Mouse (Mus musculus): ENCODE data around the gene Snip1. TPM values are rescaled to one million over a fixed set of nuclear protein-coding genes. Genes with fewer than 3 reads are reported as not detected.

Snip1 gene
- polyA plus RNA-seq, 1 experiment from 2014 or later = 29.2 TPM

GRCm38 (mm10) chr4:125065517-125066307 lies 760 bp upstream of the Snip1 start, which contains the start of gene Dnali1:
Dnali1 (minus strand) TSS chr4:125065703.
- no peaks in the 10 kb centered on the region for H3K9me3 ChIP-seq
- peaks cover 26% of the 10 kb centered on the region for H3K4me1 ChIP-seq (replicated peaks)
- 4% methylated on average over 26 of the region's 26 CpGs for WGBS
- H3K4me3 ChIP-seq = peak within 1 kb of the TSS; percentile 93
- H3K27ac ChIP-seq = peak within 1 kb of the TSS; percentile 88
- peak; percentile 73 for DNase-seq (ENCODE audit: low spot score)
- H3K27me3 ChIP-seq (ENCODE audit: insufficient read depth, poor library complexity, severe bottlenecking) = peaks cover 6% of the 10 kb centered on the region
- H3K36me3 ChIP-seq = peaks cover 29% of the 10 kb centered on the region

GRCm38 (mm10) chr4:125077700-125078099 lies 11.2 kb downstream of the Snip1 start:
- no peaks in the 10 kb centered on the region for H3K9me3 ChIP-seq
- H3K4me3 ChIP-seq = no peak overlapping the region
- peaks cover 80% of the 10 kb centered on the region for H3K36me3 ChIP-seq
- DNase-seq (ENCODE audit: low spot score) = no peak
- H3K27me3 ChIP-seq (ENCODE audit: insufficient read depth, poor library complexity, severe bottlenecking) = no peaks in the 10 kb centered on the region
- no peaks in the 10 kb centered on the region for H3K4me1 ChIP-seq (replicated peaks)
- H3K27ac ChIP-seq = no peak overlapping the region
- WGBS = 88% methylated on average over 2 of the region's 2 CpGs

- H3K4me3 ChIP-seq = no peak overlapping the region
- H3K4me1 ChIP-seq (replicated peaks) = peaks cover 5% of the 10 kb centered on the region; the same call in 1 of the 2 replicates
- H3K27ac ChIP-seq = no peak overlapping the region
- H3K36me3 ChIP-seq = peaks cover 70% of the 10 kb centered on the region
- no peaks in the 10 kb centered on the region for H3K27me3 ChIP-seq (ENCODE audit: insufficient read depth, poor library complexity, severe bottlenecking)
- no peaks in the 10 kb centered on the region for H3K9me3 ChIP-seq
- 93% methylated on average over 2 of the region's 2 CpGs for WGBS
- DNase-seq (ENCODE audit: low spot score) = no peak
Measured at GRCm38 (mm10) chr4:125078698-125079097, 12.2 kb downstream of the Snip1 start.

GRCm38 (mm10) chr4:125084403-125085345 lies 18.2 kb downstream of the Snip1 start, which contains the start of gene Meaf6:
Meaf6 (plus strand) TSS chr4:125085134.
- H3K9me3 ChIP-seq = no peaks in the 10 kb centered on the region
- WGBS = 2% methylated on average over 55 of the region's 63 CpGs
- H3K36me3 ChIP-seq = peaks cover 47% of the 10 kb centered on the region
- H3K27ac ChIP-seq = peak within 1 kb of the TSS; percentile 96
- H3K4me3 ChIP-seq = peak within 1 kb of the TSS; percentile 67
- H3K4me1 ChIP-seq (replicated peaks) = peaks cover 25% of the 10 kb centered on the region
- no peaks in the 10 kb centered on the region for H3K27me3 ChIP-seq (ENCODE audit: insufficient read depth, poor library complexity, severe bottlenecking)
- DNase-seq (ENCODE audit: low spot score) = peak; percentile 92

- peaks cover 54% of the 10 kb centered on the region for H3K36me3 ChIP-seq
- no peak for DNase-seq (ENCODE audit: low spot score)
- peak overlapping the region; percentile 96 for H3K27ac ChIP-seq
- H3K4me1 ChIP-seq (replicated peaks) = peaks cover 25% of the 10 kb centered on the region
- H3K4me3 ChIP-seq = peak overlapping the region; percentile 67
- WGBS = under 1% methylated on average over 45 of the region's 45 CpGs
- H3K9me3 ChIP-seq = no peaks in the 10 kb centered on the region
- H3K27me3 ChIP-seq (ENCODE audit: insufficient read depth, poor library complexity, severe bottlenecking) = no peaks in the 10 kb centered on the region
Measured at GRCm38 (mm10) chr4:125085346-125085841, 18.9 kb downstream of the Snip1 start.

DNA sequence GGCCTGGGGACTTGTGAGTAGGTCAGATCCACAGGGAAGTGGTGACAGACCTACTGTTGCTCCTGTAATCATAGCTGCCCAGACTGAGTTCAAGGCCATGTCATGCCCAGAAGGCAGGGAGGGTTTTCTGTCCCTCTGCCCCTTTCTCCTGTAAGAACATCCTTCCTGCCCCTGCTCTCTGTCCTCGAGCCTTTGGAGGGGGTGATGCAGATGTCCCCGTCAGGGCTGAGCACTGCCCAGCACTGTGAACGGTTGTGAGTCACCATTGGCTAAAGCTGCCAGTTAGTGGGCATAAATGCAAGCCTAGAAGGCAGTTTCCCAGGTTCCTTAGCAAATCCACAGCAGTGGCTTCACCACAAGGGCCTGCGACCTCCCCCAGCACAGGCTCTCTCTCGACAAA lies 26.6 kb downstream of the Snip1 start:
- WGBS = 89% methylated on average over 5 of the region's 5 CpGs
- Histone ChIP-seq H3K36me3 (peaks cover 79% of the 10 kb centered on the region), H3K4me3 (no peak overlapping the region), H3K9me3 (no peaks in the 10 kb centered on the region), H3K27me3 (ENCODE audit: insufficient read depth, poor library complexity, severe bottlenecking) (no peaks in the 10 kb centered on the region), H3K4me1 (replicated peaks) (no peaks in the 10 kb centered on the region), H3K27ac (no peak overlapping the region)
- no peak for DNase-seq (ENCODE audit: low spot score)

GRCm38 (mm10) chr4:125096066-125096465 lies 29.6 kb downstream of the Snip1 start:
- 98% methylated on average over 5 of the region's 5 CpGs for WGBS
- no peaks in the 10 kb centered on the region for H3K4me1 ChIP-seq (replicated peaks)
- peaks cover 53% of the 10 kb centered on the region for H3K36me3 ChIP-seq
- no peaks in the 10 kb centered on the region for H3K27me3 ChIP-seq (ENCODE audit: insufficient read depth, poor library complexity, severe bottlenecking)
- DNase-seq (ENCODE audit: low spot score) = no peak
- H3K27ac ChIP-seq = no peak overlapping the region
- no peak overlapping the region for H3K4me3 ChIP-seq
- no peaks in the 10 kb centered on the region for H3K9me3 ChIP-seq

DNA sequence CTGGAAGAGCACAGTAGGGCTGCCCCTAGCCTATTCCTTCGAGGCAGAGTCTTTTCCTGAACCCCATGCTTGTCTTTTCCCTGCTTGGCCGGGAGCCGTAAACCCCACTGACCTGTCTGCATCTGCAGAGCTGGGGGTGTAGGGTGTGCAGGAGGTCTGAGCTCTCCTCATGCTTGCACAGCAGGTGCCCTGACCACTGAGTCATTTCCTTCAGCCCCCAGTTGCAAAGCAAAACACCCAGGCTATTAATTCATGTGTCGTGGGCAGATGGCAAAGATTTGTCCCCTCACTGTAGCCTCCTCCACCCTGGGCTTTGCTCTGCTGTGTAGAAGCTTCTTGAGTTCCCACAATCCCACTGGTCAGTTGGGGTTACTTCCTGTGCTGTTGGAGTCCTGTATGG lies 30.9 kb downstream of the Snip1 start:
- no peaks in the 10 kb centered on the region for H3K4me1 ChIP-seq (replicated peaks)
- 84% methylated on average over 4 of the region's 4 CpGs for WGBS
- no peak for DNase-seq (ENCODE audit: low spot score)
- no peaks in the 10 kb centered on the region for H3K9me3 ChIP-seq
- H3K27ac ChIP-seq = no peak overlapping the region
- no peaks in the 10 kb centered on the region for H3K27me3 ChIP-seq (ENCODE audit: insufficient read depth, poor library complexity, severe bottlenecking)
- H3K4me3 ChIP-seq = no peak overlapping the region
- peaks cover 50% of the 10 kb centered on the region for H3K36me3 ChIP-seq

- Histone ChIP-seq H3K9me3 (no peaks in the 10 kb centered on the region), H3K4me1 (replicated peaks) (no peaks in the 10 kb centered on the region), H3K27ac (no peak overlapping the region), H3K27me3 (ENCODE audit: insufficient read depth, poor library complexity, severe bottlenecking) (no peaks in the 10 kb centered on the region), H3K36me3 (peaks cover 50% of the 10 kb centered on the region), H3K4me3 (no peak overlapping the region)
- WGBS = 10% methylated on average over 8 of the region's 8 CpGs
- DNase-seq (ENCODE audit: low spot score) = peak; percentile 86
Measured at GRCm38 (mm10) chr4:125099458-125099857, 33.0 kb downstream of the Snip1 start.

DNA sequence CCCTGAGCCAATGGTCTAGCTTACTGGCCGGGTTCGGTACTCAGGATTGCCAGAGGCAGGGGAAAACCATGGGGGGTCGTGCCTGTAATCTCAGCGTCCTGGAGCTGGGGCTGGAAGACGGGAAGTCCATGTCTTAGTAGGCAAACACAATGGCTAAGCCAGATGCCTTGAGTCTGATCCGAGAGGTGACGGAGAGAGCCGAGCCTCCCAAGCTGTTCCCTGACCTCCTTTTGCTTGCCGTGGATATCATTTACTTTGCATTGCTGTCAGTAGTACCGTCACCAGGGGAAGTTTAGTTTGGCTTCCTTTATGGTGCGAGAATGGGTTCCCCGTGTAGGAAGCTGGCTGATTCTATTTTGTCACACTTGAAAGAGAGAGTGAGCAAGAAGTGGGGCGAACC lies 34.9 kb downstream of the Snip1 start:
- H3K36me3 ChIP-seq = peaks cover 54% of the 10 kb centered on the region
- 78% methylated on average over 13 of the region's 13 CpGs for WGBS
- no peak for DNase-seq (ENCODE audit: low spot score)

GRCm38 (mm10) chr4:125105354-125105753 lies 38.9 kb downstream of the Snip1 start:
- 94% methylated on average over 9 of the region's 9 CpGs for WGBS
- H3K36me3 ChIP-seq = peaks cover 71% of the 10 kb centered on the region
- DNase-seq (ENCODE audit: low spot score) = no peak
- H3K9me3 ChIP-seq = no peaks in the 10 kb centered on the region
- H3K27ac ChIP-seq = no peak overlapping the region
- no peaks in the 10 kb centered on the region for H3K27me3 ChIP-seq (ENCODE audit: insufficient read depth, poor library complexity, severe bottlenecking)
- no peak overlapping the region for H3K4me3 ChIP-seq
- 0 out of 2 replicates have a peak, but pooled peaks cover 5% of the 10 kb centered on the region for H3K4me1 ChIP-seq (replicated peaks)

More for the DNA sequence above, 34.9 kb downstream of the Snip1 start:
- no peak overlapping the region for H3K4me3 ChIP-seq
- no peak overlapping the region for H3K27ac ChIP-seq
- H3K4me1 ChIP-seq (replicated peaks) = 0 out of 2 replicates have a peak, but pooled peaks cover 3% of the 10 kb centered on the region
- no peaks in the 10 kb centered on the region for H3K27me3 ChIP-seq (ENCODE audit: insufficient read depth, poor library complexity, severe bottlenecking)
- no peaks in the 10 kb centered on the region for H3K9me3 ChIP-seq

GRCm38 (mm10) chr4:125114638-125115037 lies 48.2 kb downstream of the Snip1 start:
- H3K27me3 ChIP-seq (ENCODE audit: insufficient read depth, poor library complexity, severe bottlenecking) = peaks cover 2% of the 10 kb centered on the region; the same call in 1 of the 2 replicates
- peaks cover 23% of the 10 kb centered on the region for H3K4me1 ChIP-seq (replicated peaks)
- no peak overlapping the region for H3K4me3 ChIP-seq
- H3K36me3 ChIP-seq = peaks cover 27% of the 10 kb centered on the region
- H3K27ac ChIP-seq = peak overlapping the region; percentile 68
- WGBS = 13% methylated on average over 6 of the region's 6 CpGs
- peak; percentile 74 for DNase-seq (ENCODE audit: low spot score)
- H3K9me3 ChIP-seq = no peaks in the 10 kb centered on the region

Measured in hindbrain, embryonic 10.5 days (tissue).